In the genomic region with DNA sequence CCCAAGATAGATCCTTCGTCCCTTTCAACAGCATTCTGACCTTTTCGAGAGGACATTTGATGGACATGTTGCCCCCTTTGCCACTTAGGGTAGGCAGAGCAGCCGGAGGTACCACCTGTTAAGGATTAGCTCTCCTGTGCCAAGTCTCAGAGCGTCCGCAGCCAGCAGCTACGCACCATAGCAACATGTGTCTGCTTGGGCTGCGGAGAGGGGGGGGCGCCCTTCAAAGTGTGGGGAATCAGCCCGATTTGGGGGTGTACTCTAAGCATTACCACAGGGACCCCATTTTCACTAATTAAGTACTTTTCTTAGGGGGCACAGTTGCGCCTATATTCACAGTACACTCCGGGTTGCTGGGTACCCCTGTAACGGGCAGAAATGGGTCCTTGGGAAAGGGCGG, we compare ENCODE assay signal across 8 mouse cellular contexts.
DNase-seq lines count a peak whose midpoint lies in the region; ATAC-seq lines count a peak whose summit lies in the region.

No protein-coding gene starts in this region.

- no peaks in the 10 kb centered on the region for H3K27me3 ChIP-seq in kidney, embryonic 14.5 days (ENCODE audit: control insufficient read depth, insufficient read depth, low read length)
- peaks cover 11% of the 10 kb centered on the region for H3K27me3 ChIP-seq in hindbrain, embryonic 10.5 days (ENCODE audit: insufficient read depth, poor library complexity, severe bottlenecking)
- peaks cover 2% of the 10 kb centered on the region; the same call in 1 of the 2 replicates for H3K27me3 ChIP-seq in midbrain, embryonic 11.5 days (ENCODE audit: control insufficient read depth, insufficient read depth, low read length)

- H3K4me3 ChIP-seq in kidney, embryonic 14.5 days (ENCODE audit: low read length): peak overlapping the region; percentile 42; the same call in 1 of the 2 replicates
- H3K4me3 ChIP-seq in hindbrain, embryonic 10.5 days: peak overlapping the region; percentile 52
- peak overlapping the region; percentile 41 for H3K4me3 ChIP-seq in midbrain, embryonic 11.5 days (ENCODE audit: low read depth, low read length)

- no peaks in the 10 kb centered on the region for H3K4me1 ChIP-seq in kidney, embryonic 14.5 days (ENCODE audit: control insufficient read depth, insufficient read depth, low read length)
- peaks cover 12% of the 10 kb centered on the region; the same call in 1 of the 2 replicates for H3K4me1 ChIP-seq in hindbrain, embryonic 10.5 days (replicated peaks)
- H3K4me1 ChIP-seq in midbrain, embryonic 11.5 days (ENCODE audit: control insufficient read depth, insufficient read depth, low read length): no peaks in the 10 kb centered on the region

- no peak overlapping the region for H3K27ac ChIP-seq in kidney, embryonic 14.5 days (ENCODE audit: low read depth, low read length)
- no peak overlapping the region for H3K27ac ChIP-seq in hindbrain, embryonic 10.5 days
- H3K27ac ChIP-seq in midbrain, embryonic 11.5 days (ENCODE audit: low read depth, low read length): no peak overlapping the region

- no peak for ATAC-seq in kidney, embryonic 14.5 days (ENCODE audit: low FRiP score, low TSS enrichment)
- no peak for ATAC-seq in midbrain, embryonic 11.5 days (ENCODE audit: low FRiP score)

- H3K9me3 ChIP-seq in kidney, embryonic 14.5 days (ENCODE audit: control insufficient read depth, low read length): peaks cover 38% of the 10 kb centered on the region
- H3K9me3 ChIP-seq in hindbrain, embryonic 10.5 days: peaks cover 70% of the 10 kb centered on the region
- H3K9me3 ChIP-seq in midbrain, embryonic 11.5 days (ENCODE audit: control insufficient read depth, low read length): peaks cover 29% of the 10 kb centered on the region

- H3K9ac ChIP-seq in kidney, embryonic 14.5 days (ENCODE audit: low read depth, low read length): no peak overlapping the region
- H3K9ac ChIP-seq in midbrain, embryonic 11.5 days (ENCODE audit: low read length): no peak overlapping the region

- WGBS in kidney, embryonic 14.5 days: 54% methylated on average over 13 of the region's 13 CpGs
- 51% methylated on average over 13 of the region's 13 CpGs for WGBS in hindbrain, embryonic 10.5 days
- 48% methylated on average over 13 of the region's 13 CpGs for WGBS in midbrain, embryonic 11.5 days

- no peak for DNase-seq in kidney, postnatal 36 days
- DNase-seq in cerebellum, postnatal 14 days: peak; percentile 41 to 47
- no peak for DNase-seq in hindbrain, embryonic 10.5 days (ENCODE audit: low spot score)
- DNase-seq in midbrain, embryonic 11.5 days (ENCODE audit: low spot score, missing footprints): no peak
- DNase-seq in urinary bladder, postnatal 36 days (ENCODE audit: low spot score in 2 of 2): no peak
- DNase-seq in urinary bladder, adult 2 months (ENCODE audit: low spot score): no peak
- DNase-seq in gastrocnemius, adult 18-20 months (ENCODE audit: low spot score): no peak

- no peaks in the 10 kb centered on the region for H3K36me3 ChIP-seq in kidney, embryonic 14.5 days (ENCODE audit: control insufficient read depth, insufficient read depth, low read length)
- peaks cover 21% of the 10 kb centered on the region for H3K36me3 ChIP-seq in hindbrain, embryonic 10.5 days
- no peaks in the 10 kb centered on the region; the same call in 1 of the 2 replicates for H3K36me3 ChIP-seq in midbrain, embryonic 11.5 days (ENCODE audit: control insufficient read depth, insufficient read depth, low read length)

- peak overlapping the region; percentile 41 for H3K4me2 ChIP-seq in kidney, embryonic 14.5 days (replicated peaks; ENCODE audit: low read depth, low read length)
- H3K4me2 ChIP-seq in midbrain, embryonic 11.5 days: peak overlapping the region; percentile 47

Comparison
In these comparisons a context has a peak if more than half of its experiments do, and no peak if none do; other contexts are left out.
1. DNase-seq: peak in cerebellum, postnatal 14 days (2 of 2); none in kidney, postnatal 36 days (0 of 2), hindbrain, embryonic 10.5 days (single experiment), midbrain, embryonic 11.5 days (single experiment), urinary bladder, postnatal 36 days (0 of 2), urinary bladder, adult 2 months (single experiment) and gastrocnemius, adult 18-20 months (single experiment).
2. Peak in every context shown above with its lines, with median percentiles within 50 percentile points of each other: H3K4me3 ChIP-seq.